Mouse (Mus musculus) liver, embryonic 13.5 days (tissue): Measurements from ENCODE around the gene Fis1. TPM values are rescaled to one million over a fixed set of nuclear protein-coding genes. Genes with fewer than 3 reads are reported as not detected.
"Not testable (repeated sequence)": the region's sequence is repeated elsewhere in the genome, so short reads cannot be mapped to it uniquely, and the experiment has no call there.

Source experiments
- ATAC-seq: fragments of 200-750 bp; cut with Nextera tagmentation; 2 replicates; pipeline ENCODE4 v1.8.0; 2017; ENCODE audit warnings: low read depth, mild to moderate bottlenecking, moderate number of reproducible peaks, moderate library complexity
- DNase-seq: peaks from one replicate; pipeline ENCODE4 v3.0.0; 2022
- H3K27ac ChIP-seq: fragments of 300-500 bp; sonication (generic); 2 replicates; pipeline ENCODE4 v1.5.1; 2015; ENCODE audit warnings: moderate library complexity, mild to moderate bottlenecking, inconsistent platforms
- H3K27me3 ChIP-seq: fragments of 300-500 bp; sonication (generic); 2 replicates; pipeline ENCODE4 v1.6.1; 2015; ENCODE audit warnings: mild to moderate bottlenecking, inconsistent platforms
- H3K36me3 ChIP-seq: fragments of 300-500 bp; sonication (generic); 2 replicates; pipeline ENCODE4 v1.6.1; 2015; ENCODE audit warnings: mild to moderate bottlenecking, inconsistent platforms
- H3K4me1 ChIP-seq: fragments of 300-500 bp; sonication (generic); replicated peaks from 2 replicates; pipeline ENCODE4 v1.6.1; 2015; ENCODE audit warnings: inconsistent platforms
- H3K4me2 ChIP-seq: fragments of 300-500 bp; sonication (generic); 2 replicates; pipeline ENCODE4 v1.6.1; 2015; ENCODE audit warnings: inconsistent platforms, mild to moderate bottlenecking, moderate library complexity
- H3K4me3 ChIP-seq: fragments of 300-500 bp; sonication (generic); replicated peaks from 2 replicates; pipeline ENCODE4 v1.5.1; 2015; ENCODE audit warnings: mild to moderate bottlenecking, inconsistent platforms
- H3K9ac ChIP-seq: fragments of 300-500 bp; sonication (generic); 2 replicates; pipeline ENCODE4 v1.6.1; 2015; ENCODE audit warnings: mild to moderate bottlenecking, inconsistent platforms
- H3K9me3 ChIP-seq: fragments of 300-500 bp; sonication (generic); replicated peaks from 2 replicates; pipeline ENCODE4 v1.6.1; 2016; ENCODE audit warnings: inconsistent platforms
- WGBS: fragments of 180-500 bp; shearing (Covaris S2); methylation state at CpG from one replicate; pipeline ENCODE4 v1.1.7; 2015; ENCODE audit not compliant: insufficient replicate concordance; 5-methylcytosine and 5-hydroxymethylcytosine counted together
- polyA plus RNA-seq: library from polyadenylated mRNA; unstranded; fragments of >200 nt; fragmentation: Nextera tagmentation; extraction: Ambion mirVana; gene quantifications from 2 replicates; pipeline ENCODE4 v1.2.1, GENCODE M21; 2015

The Fis1 gene
- polyA plus RNA-seq, 1 experiment from 2014 or later: 196 TPM

DNA sequence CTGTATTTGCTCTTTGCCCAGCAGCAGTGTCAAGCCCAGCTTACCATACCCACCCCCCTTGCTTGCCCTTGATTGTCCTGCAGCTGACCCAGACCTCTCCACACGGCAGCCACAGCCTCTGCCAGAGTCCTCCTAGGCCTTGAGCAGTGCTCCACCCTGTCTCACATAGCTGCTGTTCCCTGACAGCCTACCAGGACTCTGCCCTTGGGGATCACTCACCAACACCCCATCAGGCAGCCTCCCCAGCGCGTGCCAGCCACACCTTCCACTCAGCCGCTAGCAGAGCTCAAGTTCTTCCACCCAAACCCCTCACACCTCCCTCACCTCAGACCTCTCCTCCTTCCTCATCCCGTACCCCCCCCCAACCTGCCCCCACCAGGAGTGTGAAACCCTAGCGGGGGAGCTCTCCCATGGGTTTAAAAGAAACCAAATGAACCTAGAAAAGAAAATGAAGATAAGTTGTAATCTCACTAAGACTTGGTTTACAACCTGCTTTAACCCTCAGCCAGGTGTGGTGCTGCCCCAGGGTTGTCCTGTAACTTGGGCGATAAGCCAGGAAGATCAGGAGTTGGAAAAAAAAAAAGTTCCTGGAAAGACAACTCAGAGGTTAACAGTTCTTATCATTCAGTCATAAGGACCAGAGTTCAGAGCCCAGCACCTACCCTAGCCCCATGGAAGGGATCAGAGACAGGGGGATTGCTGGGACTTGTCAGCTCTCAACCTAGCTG, 29.2 kb upstream of the Fis1 start:
- Histone ChIP-seq H3K27ac (no peak overlapping the region), H3K9me3 (no peaks in the 10 kb centered on the region), H3K4me1 (peaks cover 24% of the 10 kb centered on the region), H3K9ac (no peak overlapping the region), H3K4me2 (no peak overlapping the region), H3K36me3 (peaks cover 5% of the 10 kb centered on the region; the same call in 1 of the 2 replicates), H3K27me3 (no peaks in the 10 kb centered on the region), H3K4me3 (no peak overlapping the region)
- no peak for ATAC-seq
- WGBS: 57% methylated on average over 7 of the region's 7 CpGs
- no peak for DNase-seq

DNA sequence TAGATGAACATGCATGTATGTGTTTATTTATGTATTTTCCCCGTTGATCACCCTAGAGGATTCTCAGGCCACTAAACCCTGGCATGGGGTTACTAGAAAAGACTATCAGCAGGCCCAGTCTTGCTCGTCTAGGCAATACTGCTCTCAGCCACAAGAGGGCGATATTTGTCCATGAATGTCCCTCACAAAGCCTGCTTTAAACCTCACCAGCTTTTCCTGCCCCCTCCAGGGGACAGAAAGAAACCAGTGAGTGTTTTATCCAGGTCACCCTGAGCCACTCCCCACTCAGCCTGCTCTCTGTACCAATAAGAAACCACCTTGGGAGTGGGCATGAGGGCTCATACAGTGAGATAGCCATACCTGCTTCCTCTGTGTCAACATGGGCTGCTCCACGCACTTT, 24.0 kb upstream of the Fis1 start:
- peak; percentile 61 for ATAC-seq
- Histone ChIP-seq H3K9me3 (no peaks in the 10 kb centered on the region), H3K27me3 (no peaks in the 10 kb centered on the region), H3K27ac (no peak overlapping the region), H3K36me3 (peaks cover 5% of the 10 kb centered on the region; the same call in 1 of the 2 replicates), H3K4me2 (no peak overlapping the region), H3K4me1 (0 out of 2 replicates have a peak, but pooled peaks cover 3% of the 10 kb centered on the region), H3K9ac (no peak overlapping the region), H3K4me3 (no peak overlapping the region)
- WGBS: 17% methylated on average over 4 of the region's 4 CpGs
- DNase-seq: peak; percentile 65

DNA sequence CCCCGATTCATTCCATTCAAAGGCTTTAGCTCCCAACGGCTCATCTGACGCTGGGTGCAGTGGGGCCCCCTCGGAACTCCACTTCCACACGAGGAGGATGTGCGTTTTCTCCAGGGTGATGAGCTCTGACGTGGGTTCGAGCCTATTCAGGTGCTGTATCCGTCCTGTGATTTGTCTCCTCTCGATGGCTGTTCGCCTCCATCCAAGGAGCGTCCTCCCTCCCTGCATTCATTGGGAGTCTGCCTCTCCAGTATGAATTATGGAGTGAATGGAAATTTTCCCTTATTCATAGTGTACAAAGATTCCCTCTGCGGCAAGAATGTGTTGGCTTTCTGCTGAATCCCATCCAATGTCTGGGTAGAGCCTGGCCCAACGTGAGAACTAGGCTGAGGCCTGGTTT, 21.2 kb upstream of the Fis1 start:
- no peak for ATAC-seq
- Histone ChIP-seq H3K4me3 (no peak overlapping the region), H3K36me3 (no peaks in the 10 kb centered on the region), H3K27me3 (no peaks in the 10 kb centered on the region), H3K27ac (no peak overlapping the region), H3K9me3 (no peaks in the 10 kb centered on the region), H3K4me2 (no peak overlapping the region), H3K9ac (no peak overlapping the region), H3K4me1 (0 out of 2 replicates have a peak, but pooled peaks cover 3% of the 10 kb centered on the region)
- no peak for DNase-seq
- 81% methylated on average over 14 of the region's 14 CpGs for WGBS

DNA sequence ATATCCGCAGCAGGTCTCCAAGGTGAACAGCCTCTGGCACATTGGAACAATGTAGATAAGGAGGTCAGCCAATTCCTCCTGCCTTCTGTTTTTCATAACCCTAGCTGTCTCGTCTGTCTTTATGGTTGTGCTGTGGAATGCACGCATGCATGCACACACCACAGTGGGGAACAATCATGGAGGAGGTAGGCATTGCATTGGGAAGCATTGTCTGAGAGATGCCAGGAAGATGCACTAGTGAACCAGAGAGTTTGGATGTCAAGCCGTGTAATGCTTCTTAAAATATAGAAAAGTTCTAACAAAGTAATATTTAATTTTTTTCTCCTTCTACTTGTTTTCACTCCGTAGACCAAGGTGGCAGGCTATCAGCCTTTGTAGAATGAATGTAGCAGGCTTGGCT, 20.1 kb upstream of the Fis1 start:
- H3K9ac ChIP-seq: no peak overlapping the region
- no peak overlapping the region for H3K4me3 ChIP-seq
- no peak for DNase-seq
- no peak overlapping the region for H3K4me2 ChIP-seq
- no peaks in the 10 kb centered on the region for H3K36me3 ChIP-seq
- no peak for ATAC-seq
- H3K27ac ChIP-seq: no peak overlapping the region
- no peaks in the 10 kb centered on the region for H3K27me3 ChIP-seq
- 0 out of 2 replicates have a peak, but pooled peaks cover 3% of the 10 kb centered on the region for H3K4me1 ChIP-seq
- WGBS: 69% methylated on average over 5 of the region's 5 CpGs
- no peaks in the 10 kb centered on the region for H3K9me3 ChIP-seq

DNA sequence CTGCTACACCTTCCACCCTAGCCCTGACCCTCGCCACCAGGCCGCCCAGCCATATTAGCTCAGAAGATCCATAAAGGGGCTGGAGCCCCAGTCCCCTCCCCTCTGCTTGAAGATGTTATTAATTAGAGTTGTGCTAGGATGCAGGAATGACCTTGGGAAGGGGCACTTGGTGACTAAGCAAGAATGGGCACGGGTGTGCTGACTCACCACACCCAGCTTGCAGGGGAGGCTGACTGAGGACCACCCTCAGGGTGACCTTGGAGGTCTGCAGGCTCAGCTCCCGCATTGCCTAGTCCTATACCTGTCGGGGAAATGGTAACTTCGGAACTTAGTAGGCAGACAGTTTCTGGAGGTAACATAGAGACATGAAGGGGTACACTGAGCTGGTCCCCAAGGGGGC, 19.1 kb upstream of the Fis1 start:
- DNase-seq (no peak), ATAC-seq (no peak)
- no peak overlapping the region for H3K27ac ChIP-seq
- H3K4me2 ChIP-seq: no peak overlapping the region
- no peak overlapping the region for H3K9ac ChIP-seq
- no peak overlapping the region for H3K4me3 ChIP-seq
- 0 out of 2 replicates have a peak, but pooled peaks cover 3% of the 10 kb centered on the region for H3K4me1 ChIP-seq
- H3K9me3 ChIP-seq: no peaks in the 10 kb centered on the region
- H3K36me3 ChIP-seq: no peaks in the 10 kb centered on the region
- H3K27me3 ChIP-seq: no peaks in the 10 kb centered on the region
- WGBS: 66% methylated on average over 6 of the region's 6 CpGs

DNA sequence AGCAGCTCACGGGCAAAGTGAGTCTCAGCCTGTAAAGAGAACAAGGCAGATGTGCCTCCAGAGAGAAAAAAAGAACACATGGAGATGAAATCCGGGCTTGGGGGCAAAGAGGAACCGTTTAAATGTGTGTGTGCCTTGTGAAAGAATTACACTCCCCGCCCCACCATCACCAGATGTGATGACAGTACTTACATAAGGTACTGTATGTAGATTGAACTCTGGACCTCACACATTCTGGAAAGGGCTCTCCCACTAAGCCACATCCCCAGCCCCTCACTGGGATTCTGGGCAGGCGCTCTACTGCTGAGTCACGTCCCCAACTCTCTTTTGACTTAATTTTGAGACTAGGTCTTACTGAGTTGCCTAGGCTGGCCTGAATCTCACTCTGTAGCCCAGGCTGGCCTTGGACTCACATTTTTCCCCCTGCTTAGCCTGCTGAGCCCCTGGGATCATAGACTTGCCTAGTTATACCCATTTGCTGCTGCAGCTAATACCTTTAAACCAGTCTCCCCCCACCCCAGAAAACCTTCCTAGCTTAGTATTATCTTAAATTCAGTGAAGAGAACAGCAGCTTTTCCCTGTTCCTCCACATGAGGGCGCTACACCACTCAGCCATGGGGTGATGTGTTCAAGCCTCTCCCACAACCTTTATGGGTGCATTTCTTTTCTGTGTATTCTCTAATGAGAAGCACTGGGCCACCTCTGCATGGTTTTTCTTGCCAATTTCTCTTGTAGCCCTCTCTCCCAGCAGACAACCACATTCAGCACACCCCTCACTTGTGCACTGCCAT, 17.0 kb upstream of the Fis1 start:
- no peak overlapping the region for H3K27ac ChIP-seq
- no peak overlapping the region for H3K4me3 ChIP-seq
- no peaks in the 10 kb centered on the region for H3K4me1 ChIP-seq
- no peaks in the 10 kb centered on the region for H3K9me3 ChIP-seq
- H3K9ac ChIP-seq: no peak overlapping the region
- no peaks in the 10 kb centered on the region for H3K36me3 ChIP-seq
- WGBS: 54% methylated on average over 7 of the region's 7 CpGs
- no peaks in the 10 kb centered on the region for H3K27me3 ChIP-seq
- DNase-seq: no peak
- no peak overlapping the region for H3K4me2 ChIP-seq
- no peak for ATAC-seq

DNA sequence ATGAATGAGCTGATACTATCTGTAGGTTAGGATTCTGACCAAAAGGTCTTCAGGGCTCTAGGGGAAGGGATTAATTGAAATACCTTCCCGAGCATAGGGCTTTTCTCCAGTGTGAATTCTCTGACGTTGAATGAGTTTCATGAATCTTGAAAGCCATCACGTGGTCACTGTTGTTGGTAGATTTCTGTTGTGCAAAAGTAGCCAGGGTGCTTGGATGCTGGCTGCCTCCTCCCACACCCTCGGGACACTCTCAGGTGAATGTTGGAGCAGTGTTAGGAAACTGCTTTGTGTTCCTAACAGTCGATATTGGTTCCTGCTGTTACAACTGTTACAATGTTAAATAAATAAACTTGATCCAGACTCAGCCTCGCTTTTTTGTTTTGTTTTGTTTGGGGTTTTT, 16.3 kb upstream of the Fis1 start:
- WGBS: 77% methylated on average over 6 of the region's 6 CpGs
- Histone ChIP-seq H3K4me2 (no peak overlapping the region), H3K9ac (no peak overlapping the region), H3K4me3 (no peak overlapping the region), H3K9me3 (no peaks in the 10 kb centered on the region), H3K4me1 (no peaks in the 10 kb centered on the region), H3K27ac (no peak overlapping the region), H3K36me3 (no peaks in the 10 kb centered on the region), H3K27me3 (no peaks in the 10 kb centered on the region)
- ATAC-seq (no peak), DNase-seq (no peak)

DNA sequence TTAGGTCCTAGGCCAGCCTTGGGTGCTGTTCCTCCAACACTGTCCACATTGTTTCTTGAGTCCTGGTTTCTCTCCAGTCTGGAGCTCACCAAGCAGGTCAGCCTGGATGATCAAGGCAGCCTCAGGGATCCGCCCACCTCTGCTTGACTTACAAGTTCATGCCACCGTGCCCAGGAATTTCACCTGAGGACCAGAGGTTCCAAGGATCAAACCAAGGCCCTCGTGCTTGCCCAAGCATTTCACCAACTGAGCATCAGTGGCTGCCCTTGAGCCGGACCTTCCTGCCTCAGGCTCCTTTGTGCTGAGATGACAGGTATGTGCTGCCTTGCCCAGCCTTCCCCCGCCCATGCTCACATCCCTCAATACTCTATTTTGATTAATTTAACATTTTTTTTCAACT, 15.5 kb upstream of the Fis1 start:
- DNase-seq: no peak
- Histone ChIP-seq H3K9me3 (no peaks in the 10 kb centered on the region), H3K4me3 (no peak overlapping the region), H3K4me2 (no peak overlapping the region), H3K27me3 (no peaks in the 10 kb centered on the region), H3K27ac (no peak overlapping the region), H3K36me3 (no peaks in the 10 kb centered on the region), H3K4me1 (no peaks in the 10 kb centered on the region), H3K9ac (no peak overlapping the region)
- ATAC-seq: no peak
- WGBS: 76% methylated on average over 5 of the region's 5 CpGs

DNA sequence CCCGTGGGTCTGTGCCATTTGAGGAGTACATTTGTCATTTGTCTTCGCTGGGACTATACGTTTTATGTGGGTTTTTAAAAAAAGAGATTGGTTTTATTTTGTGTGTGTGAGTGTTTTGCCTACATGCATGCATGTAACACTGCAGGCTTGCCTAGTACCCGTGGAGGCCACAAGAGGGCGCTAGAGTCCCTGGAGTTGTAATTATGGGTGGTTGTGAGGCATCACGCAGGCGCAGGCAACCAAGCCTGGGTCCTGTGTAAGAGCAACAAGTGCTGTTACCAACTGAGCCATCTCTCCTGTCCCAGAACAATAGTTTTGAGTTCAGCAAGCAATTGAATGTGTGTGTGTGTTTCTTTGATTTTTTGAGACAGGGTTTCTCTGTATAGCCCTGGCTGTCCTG, 13.8 kb upstream of the Fis1 start:
- WGBS: 60% methylated on average over 7 of the region's 7 CpGs
- no peak overlapping the region for H3K9ac ChIP-seq
- no peak overlapping the region for H3K4me2 ChIP-seq
- H3K9me3 ChIP-seq: no peaks in the 10 kb centered on the region
- H3K4me3 ChIP-seq: no peak overlapping the region
- H3K27ac ChIP-seq: no peak overlapping the region
- H3K27me3 ChIP-seq: no peaks in the 10 kb centered on the region
- no peaks in the 10 kb centered on the region for H3K4me1 ChIP-seq
- DNase-seq (no peak), ATAC-seq (no peak)
- no peaks in the 10 kb centered on the region for H3K36me3 ChIP-seq

DNA sequence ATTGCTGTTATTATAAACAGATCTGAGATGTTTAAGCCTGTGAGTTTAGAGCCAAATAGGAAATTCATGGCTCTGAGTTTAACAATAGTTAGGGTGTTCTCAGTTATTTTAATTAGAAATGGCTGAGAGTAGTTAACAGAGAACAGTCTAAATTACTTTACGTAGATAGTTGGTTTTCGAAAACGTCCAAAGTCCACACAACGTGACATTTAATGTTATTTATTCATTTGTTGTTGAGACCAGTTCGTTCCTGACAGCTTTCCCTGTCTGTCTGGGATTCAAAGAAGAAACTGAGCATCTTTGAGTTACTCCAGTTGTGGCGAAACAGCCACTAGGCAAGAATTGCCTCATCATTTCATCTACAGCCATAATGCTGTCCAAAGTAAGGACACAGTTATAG, 13.0 kb upstream of the Fis1 start:
- not testable (repeated sequence) for H3K36me3 ChIP-seq, H3K4me1 ChIP-seq, ATAC-seq, H3K9me3 ChIP-seq, H3K27ac ChIP-seq, H3K27me3 ChIP-seq, H3K9ac ChIP-seq, H3K4me3 ChIP-seq, H3K4me2 ChIP-seq, DNase-seq
- 72% methylated on average over 6 of the region's 6 CpGs for whole genome bisulfite sequencing

DNA sequence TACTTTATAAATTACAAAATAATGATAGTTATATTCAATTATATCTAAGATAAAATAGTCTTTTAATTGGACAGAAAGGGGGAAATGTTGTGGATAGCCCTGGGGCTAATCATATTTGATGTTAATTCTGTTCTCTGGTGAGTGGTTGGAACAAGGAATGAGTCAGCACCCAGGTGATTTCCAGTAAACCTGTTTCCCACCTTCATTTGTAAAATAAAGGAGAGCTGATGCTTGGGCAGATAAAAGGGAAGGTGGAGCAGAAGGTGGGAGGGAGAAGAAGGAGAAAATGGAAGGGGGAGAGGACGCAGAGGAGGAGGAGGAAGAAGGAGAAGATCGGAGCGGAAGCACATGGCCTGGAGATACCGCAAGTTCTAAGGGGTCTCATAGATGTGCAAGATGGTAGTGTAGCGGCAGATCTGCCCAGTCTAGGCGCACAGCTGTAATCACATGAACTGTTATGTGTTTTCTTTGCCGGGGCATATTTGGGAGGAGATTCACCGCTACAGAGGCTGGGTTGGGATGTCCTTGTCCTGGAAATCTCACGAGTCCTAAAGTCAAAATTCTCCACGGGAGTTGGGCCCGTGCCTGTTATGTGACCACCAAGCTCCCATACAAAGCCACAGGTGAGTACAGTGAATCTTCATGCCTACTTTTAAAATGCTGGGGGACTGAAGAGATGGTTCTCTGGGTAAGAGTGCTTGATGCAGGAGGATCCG, 12.1 kb upstream of the Fis1 start:
- Histone ChIP-seq H3K4me3 (no peak overlapping the region), H3K9me3 (no peaks in the 10 kb centered on the region), H3K27ac (no peak overlapping the region), H3K9ac (no peak overlapping the region), H3K27me3 (no peaks in the 10 kb centered on the region), H3K4me1 (no peaks in the 10 kb centered on the region), H3K36me3 (no peaks in the 10 kb centered on the region), H3K4me2 (no peak overlapping the region)
- no peak for DNase-seq
- ATAC-seq: no peak
- 76% methylated on average over 12 of the region's 12 CpGs for WGBS
